Mouse (Mus musculus) MEL (cell line): ENCODE results near the gene Atp8b5.

Experiments used
- CHD1 ChIP-seq: IDR thresholded peaks from 2 replicates; pipeline ENCODE4 v1.6.1; 2012; ENCODE audit warnings: low read depth, mild to moderate bottlenecking, inconsistent platforms, low read length, improper control_type of control experiment
- CTCF ChIP-seq, 3 experiments: IDR thresholded peaks in 2 of 3; conservative IDR thresholded peaks in 1 of 3; 2 replicates each; pipeline ENCODE4 v1.5.1; 2011 to 2012; ENCODE audit warnings: low read length in 3 of 3, low read depth in 2 of 3, mild to moderate bottlenecking in 2 of 3, improper control_type of control experiment in 1 of 3, inconsistent platforms in 1 of 3, mixed read lengths in 1 of 3, moderate library complexity in 1 of 3; ENCODE audit not compliant: control insufficient read depth in 1 of 3, insufficient read depth in 1 of 3, poor library complexity in 1 of 3, severe bottlenecking in 1 of 3
- EP300 ChIP-seq, 2 experiments: IDR thresholded peaks; 2 replicates each; pipeline ENCODE4 v1.6.1; 2011; ENCODE audit warnings: improper control_type of control experiment in 2 of 2, low read length in 2 of 2, low read depth in 1 of 2, mild to moderate bottlenecking in 1 of 2
- JUND ChIP-seq: IDR thresholded peaks from 2 replicates; pipeline ENCODE4 v1.6.1; 2011; ENCODE audit warnings: low read depth, mild to moderate bottlenecking, improper control_type of control experiment, low read length
- MEF2A ChIP-seq: IDR thresholded peaks from 2 replicates; pipeline ENCODE4 v1.6.1; 2014; ENCODE audit warnings: low read depth, mild to moderate bottlenecking, inconsistent platforms, low read length, improper control_type of control experiment; ENCODE audit not compliant: poor library complexity, insufficient replicate concordance, severe bottlenecking; ENCODE audit errors: extremely low read depth
- MXI1 ChIP-seq: IDR thresholded peaks from 2 replicates; pipeline ENCODE4 v1.6.1; 2011; ENCODE audit warnings: mild to moderate bottlenecking, low read depth, low read length, improper control_type of control experiment
- POLR2A ChIP-seq, 2 experiments: IDR thresholded peaks; 2 replicates each; pipeline ENCODE4 v1.6.1; 2011 to 2012; ENCODE audit warnings: low read length in 2 of 2, mild to moderate bottlenecking in 2 of 2, control low read depth in 1 of 2, improper control_type of control experiment in 1 of 2, low read depth in 1 of 2, moderate library complexity in 1 of 2; ENCODE audit not compliant: control insufficient read depth in 1 of 2, insufficient read depth in 1 of 2, poor library complexity in 1 of 2
- POLR2AphosphoS5 ChIP-seq: IDR thresholded peaks from 2 replicates; pipeline ENCODE4 v1.6.1; 2012; ENCODE audit warnings: low read depth, borderline replicate concordance, mild to moderate bottlenecking, inconsistent platforms, low read length, moderate library complexity, mixed read lengths
- ZC3H11A ChIP-seq: IDR thresholded peaks from 2 replicates; pipeline ENCODE4 v1.6.1; 2012; ENCODE audit warnings: low read depth, mild to moderate bottlenecking, inconsistent platforms, low read length, improper control_type of control experiment
- ZKSCAN1 ChIP-seq: IDR thresholded peaks from 2 replicates; pipeline ENCODE4 v1.6.1; 2012; ENCODE audit warnings: low read depth, mild to moderate bottlenecking, inconsistent platforms, low read length, improper control_type of control experiment, moderate library complexity
- ZNF384 ChIP-seq: IDR thresholded peaks from 2 replicates; pipeline ENCODE4 v1.6.1; 2012; ENCODE audit warnings: low read depth, mild to moderate bottlenecking, inconsistent platforms, low read length, improper control_type of control experiment

DNA sequence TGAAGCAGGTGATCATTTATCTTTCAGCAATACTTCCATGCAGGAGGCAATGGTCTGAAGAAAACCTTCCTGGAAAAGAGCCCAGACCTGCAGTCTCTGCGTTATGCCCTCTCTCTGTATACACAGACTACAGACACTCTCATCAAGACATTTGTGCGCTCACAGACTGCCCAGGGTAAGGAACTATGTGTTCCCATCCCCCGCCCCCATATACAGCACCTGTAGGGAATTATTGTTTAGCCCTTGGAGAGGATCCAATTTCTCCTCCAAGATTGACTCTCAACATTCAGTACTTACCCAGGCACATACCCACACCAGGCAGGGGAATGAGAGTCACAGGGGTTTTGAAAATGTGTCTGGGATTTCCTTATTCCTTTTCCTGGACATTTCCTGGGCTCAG, 7.5 kb upstream of the Atp8b5 start:
- TF ChIP-seq CTCF (IDR thresholded peaks at IDR 0.05 in 2 of 3, conservative IDR thresholded peaks at IDR 0.05 in 1 of 3; ENCODE audit: control insufficient read depth in 1 of 3, insufficient read depth in 1 of 3, low read depth in 2 of 3, low read length in 3 of 3, poor library complexity in 1 of 3, severe bottlenecking in 1 of 3) (no peak), CHD1 (no peak), ZNF384 (no peak), POLR2A (IDR thresholded peaks at IDR 0.05; ENCODE audit: control insufficient read depth in 1 of 2, insufficient read depth in 1 of 2, low read depth in 1 of 2, low read length in 2 of 2, poor library complexity in 1 of 2) (no peak), POLR2AphosphoS5 (no peak), MEF2A (no peak), ZKSCAN1 (no peak), EP300 (IDR thresholded peaks at IDR 0.05; ENCODE audit: low read depth in 1 of 2, low read length in 2 of 2) (no peak), JUND (no peak), ZC3H11A (no peak), MXI1 (no peak)
